Mouse (Mus musculus): ENCODE measurements at regions not wholly inside any gene's neighbourhood (a gene's known extent, or its start where the extent isn't known, plus 50 kb on each side); places are given as distances from the start of the nearest gene placed in this dataset.

DNA sequence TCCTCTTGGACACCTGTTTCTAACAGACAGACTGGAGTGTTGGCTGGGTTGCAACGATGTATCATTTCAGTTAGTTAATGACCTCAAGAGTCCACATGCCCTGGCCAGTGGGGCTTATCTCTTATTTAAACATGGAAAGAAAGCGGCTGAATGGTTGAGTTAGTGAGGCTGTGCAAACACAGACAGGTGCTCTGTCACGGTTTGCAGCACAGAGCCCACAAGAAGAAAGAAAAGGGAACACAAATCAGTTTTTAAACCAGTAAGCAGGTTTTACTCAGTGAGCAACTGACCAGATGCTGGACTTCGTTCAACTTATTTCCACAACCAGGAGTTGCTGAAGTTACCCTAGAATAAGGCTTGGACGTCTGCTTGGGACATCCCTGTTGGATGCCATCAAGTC, 86.3 kb downstream of the Qrsl1 start:
- Histone ChIP-seq H3K27ac (no peak overlapping the region), H3K79me2 (ENCODE audit: inconsistent target) (no peaks in the 10 kb centered on the region), H3K36me3 (ENCODE audit: inconsistent target) (no peaks in the 10 kb centered on the region), H3K4me3 (ENCODE audit: inconsistent target) (no peak overlapping the region)
- WGBS (ENCODE audit: missing documents), result 44% methylated on average over 5 of the region's 5 CpGs

DNA sequence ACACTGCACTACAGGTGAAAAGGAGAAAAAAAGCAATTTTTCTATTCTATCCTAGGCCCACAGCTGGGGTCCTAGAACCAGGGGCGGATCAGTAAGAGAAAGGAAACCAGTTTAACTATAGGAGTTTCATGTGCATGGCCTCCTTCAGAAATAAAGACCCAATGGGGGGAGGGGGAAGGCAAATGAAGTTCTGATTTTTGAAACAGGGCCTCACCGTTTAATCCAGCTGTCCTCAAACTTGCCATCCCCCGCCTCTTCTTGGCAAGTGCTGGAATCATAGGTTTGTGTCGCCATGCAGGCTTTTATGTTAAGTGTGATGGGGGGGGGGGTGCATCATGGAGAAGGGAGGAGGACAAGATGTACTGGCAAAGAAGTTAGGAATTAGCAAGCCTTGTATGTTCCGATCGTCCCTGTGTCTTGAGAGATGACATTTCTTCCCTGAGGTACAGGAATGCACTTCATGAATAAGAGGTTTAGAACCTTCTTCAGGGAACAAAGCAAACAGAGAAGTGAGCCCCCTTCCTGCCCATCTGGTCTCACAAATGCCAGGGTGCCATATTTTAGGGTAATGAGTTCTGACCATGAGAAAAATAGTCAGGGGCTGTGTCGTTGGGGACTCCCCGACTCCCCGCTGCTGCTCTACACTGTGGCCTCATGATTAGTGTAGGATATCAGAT, 83.9 kb downstream of the Qrsl1 start:
- H3K27ac ChIP-seq, result no peak overlapping the region
- H3K4me3 ChIP-seq (ENCODE audit: inconsistent target), result no peak overlapping the region
- no peaks in the 10 kb centered on the region for H3K36me3 ChIP-seq (ENCODE audit: inconsistent target)
- H3K79me2 ChIP-seq (ENCODE audit: inconsistent target), result no peaks in the 10 kb centered on the region
- 91% methylated on average over 9 of the region's 9 CpGs for WGBS (ENCODE audit: missing documents)

DNA sequence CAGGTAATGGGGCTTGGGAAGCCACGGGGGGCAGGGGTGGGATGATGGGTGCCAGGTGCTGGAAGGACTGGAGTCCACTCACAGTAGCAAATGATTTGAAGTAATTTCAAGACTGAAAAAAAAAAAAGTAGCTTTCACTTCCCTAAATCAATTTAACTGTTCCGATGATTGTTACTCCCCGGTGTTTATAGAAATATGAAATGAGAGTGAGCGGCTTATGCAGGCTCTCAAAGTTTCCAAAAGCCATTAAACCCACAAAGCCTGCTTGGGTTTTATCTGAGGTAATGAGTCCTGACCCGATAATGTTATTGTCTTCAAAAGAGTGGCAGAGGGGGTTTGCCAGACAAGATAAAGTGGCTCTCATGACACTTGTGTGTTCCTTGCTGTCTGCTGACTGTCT, 82.9 kb downstream of the Qrsl1 start:
- WGBS (ENCODE audit: missing documents), result 4% methylated on average over 5 of the region's 5 CpGs
- H3K79me2 ChIP-seq (ENCODE audit: inconsistent target), result no peaks in the 10 kb centered on the region
- H3K4me3 ChIP-seq (ENCODE audit: inconsistent target), result no peak overlapping the region
- H3K27ac ChIP-seq, result no peak overlapping the region
- no peaks in the 10 kb centered on the region for H3K36me3 ChIP-seq (ENCODE audit: inconsistent target)

DNA sequence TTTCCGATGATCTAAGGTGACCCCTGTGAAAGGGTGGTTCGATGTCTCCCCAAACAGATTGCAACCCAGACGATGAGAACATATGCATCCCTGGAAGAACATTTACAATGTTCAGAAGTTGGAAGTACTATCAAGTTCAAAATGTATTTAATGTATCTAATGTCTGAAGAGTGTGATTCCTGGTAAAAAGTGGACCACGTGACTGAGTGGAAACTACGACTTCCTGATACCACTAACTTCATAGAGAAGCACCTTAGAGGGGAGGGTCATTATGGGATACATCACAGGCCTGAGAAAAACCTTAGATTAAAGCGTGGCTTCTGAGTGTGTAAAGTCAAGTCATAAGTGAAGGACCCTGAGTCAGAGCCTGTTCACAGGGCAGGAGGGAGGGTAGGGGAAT, 82.1 kb downstream of the Qrsl1 start:
- no peak overlapping the region for H3K27ac ChIP-seq
- H3K79me2 ChIP-seq (ENCODE audit: inconsistent target), result no peaks in the 10 kb centered on the region
- no peaks in the 10 kb centered on the region for H3K36me3 ChIP-seq (ENCODE audit: inconsistent target)
- no peak overlapping the region for H3K4me3 ChIP-seq (ENCODE audit: inconsistent target)
- WGBS (ENCODE audit: missing documents), result 90% methylated on average over 6 of the region's 6 CpGs

DNA sequence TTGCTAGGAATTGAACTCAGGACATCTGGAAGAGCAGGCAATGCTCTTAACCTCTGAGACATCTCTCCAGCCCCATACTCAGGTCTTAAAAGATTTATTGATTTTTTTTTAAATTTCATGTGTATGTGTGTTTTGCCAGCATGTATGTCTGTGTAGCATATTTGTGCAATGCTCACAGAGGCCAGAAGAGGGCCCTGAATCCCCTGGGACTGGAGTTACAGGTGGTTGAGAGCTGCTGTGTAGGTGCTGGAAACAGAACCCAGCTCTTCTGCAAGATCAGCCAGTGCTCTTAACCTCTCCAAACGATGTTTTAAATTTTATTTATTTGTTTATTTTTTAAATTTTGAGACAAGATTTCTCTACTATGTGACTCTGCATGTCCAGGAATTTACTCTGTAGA, 78.9 kb downstream of the Qrsl1 start:
- Histone ChIP-seq H3K4me3 (ENCODE audit: inconsistent target) (no peak overlapping the region), H3K36me3 (ENCODE audit: inconsistent target) (no peaks in the 10 kb centered on the region), H3K27ac (no peak overlapping the region), H3K79me2 (ENCODE audit: inconsistent target) (no peaks in the 10 kb centered on the region)
- 89% methylated on average over 1 of the region's 1 CpGs for WGBS (ENCODE audit: missing documents)

DNA sequence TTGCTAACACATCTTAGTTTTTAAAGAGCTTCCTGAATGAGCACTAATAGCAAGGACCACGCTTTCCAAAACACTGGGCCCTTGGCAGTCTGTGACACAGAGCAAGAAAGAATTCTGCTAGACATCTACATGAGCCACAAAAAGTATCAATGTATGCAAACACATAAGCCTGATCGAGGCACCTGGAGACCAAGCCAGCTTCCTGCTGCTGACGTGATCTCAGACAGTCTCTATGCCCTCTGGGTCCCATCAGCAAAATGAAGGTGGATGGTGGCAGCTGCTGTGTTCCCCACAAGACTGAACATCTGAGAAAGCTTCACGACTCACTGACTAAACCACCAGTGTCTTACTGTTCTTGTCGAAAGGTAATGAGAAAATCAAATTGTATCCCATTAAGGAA, 77.5 kb downstream of the Qrsl1 start:
- H3K27ac ChIP-seq, result no peak overlapping the region
- H3K4me3 ChIP-seq (ENCODE audit: inconsistent target), result no peak overlapping the region

More for the DNA sequence above, 77.5 kb downstream of the Qrsl1 start:
- 91% methylated on average over 5 of the region's 5 CpGs for WGBS (ENCODE audit: missing documents)
- Histone ChIP-seq H3K79me2 (ENCODE audit: inconsistent target) (no peaks in the 10 kb centered on the region), H3K36me3 (ENCODE audit: inconsistent target) (no peaks in the 10 kb centered on the region)

All from macrophage (primary cell).